Mouse (Mus musculus) cerebellum, adult 11-12 months (tissue): Measurements from ENCODE around the gene Gm8229.
"Not testable (repeated sequence)": the region's sequence is repeated elsewhere in the genome, so short reads cannot be mapped to it uniquely, and the experiment has no call there.

Source experiments
- DNase-seq: peaks from one replicate; pipeline ENCODE4 v3.0.0; 2022

Gm8229 gene

GRCm38 (mm10) chr14:44365057-44365456, at the start of gene Gm8229:
TSS of gene Gm8229 (plus strand) at chr14:44365357.
- DNase-seq, result not testable (repeated sequence)

- DNase-seq, result not testable (repeated sequence)
These were observed 26.7 kb upstream of the Gm8229 start, which contains the start of gene Gm5930 for GRCm38 (mm10) chr14:44338484-44338883. TSS of gene Gm5930 (minus strand) at chr14:44338584.

GRCm38 (mm10) chr14:44361416-44361815, 3.7 kb upstream of the Gm8229 start:
- not testable (repeated sequence) for DNase-seq

GRCm38 (mm10) chr14:44362301-44362700, 2.9 kb upstream of the Gm8229 start:
- not testable (repeated sequence) for DNase-seq

GRCm38 (mm10) chr14:44384233-44384632, 19.1 kb downstream of the Gm8229 start:
- DNase-seq, result not testable (repeated sequence)

- DNase-seq, result not testable (repeated sequence)
These were observed 45.4 kb downstream of the Gm8229 start, which contains the start of gene Gm3371 for GRCm38 (mm10) chr14:44410588-44410987. TSS of gene Gm3371 (minus strand) at chr14:44410688.
